Mouse (Mus musculus): ENCODE results near the gene Gsn.

The Gsn gene

GRCm38 (mm10) chr2:35282214-35282613 lies 26.0 kb downstream of the Gsn start:
- peak in 1 of 2 experiments; percentile 56 for DNase-seq

GRCm38 (mm10) chr2:35283997-35284396 lies 27.8 kb downstream of the Gsn start:
- no peak for DNase-seq

- DNase-seq = no peak
Measured at GRCm38 (mm10) chr2:35285209-35285608, 29.0 kb downstream of the Gsn start.

GRCm38 (mm10) chr2:35287017-35287620 lies 30.9 kb downstream of the Gsn start:
- no peak for DNase-seq

- peak; percentile 73 to 88 for DNase-seq
Measured at GRCm38 (mm10) chr2:35288758-35289635, 32.8 kb downstream of the Gsn start.

- peak in 1 of 2 experiments; percentile 80 for DNase-seq
Measured at GRCm38 (mm10) chr2:35291856-35292255, 35.7 kb downstream of the Gsn start.

GRCm38 (mm10) chr2:35292700-35293099 lies 36.5 kb downstream of the Gsn start:
- DNase-seq = no peak

- DNase-seq = no peak
Measured at GRCm38 (mm10) chr2:35293291-35293690, 37.1 kb downstream of the Gsn start.

GRCm38 (mm10) chr2:35297703-35298332 lies 41.6 kb downstream of the Gsn start:
- peak; percentile 76 to 78 for DNase-seq

GRCm38 (mm10) chr2:35299437-35299836 lies 43.3 kb downstream of the Gsn start:
- DNase-seq = no peak

- DNase-seq = no peak
Measured at GRCm38 (mm10) chr2:35302049-35302885, 46.1 kb downstream of the Gsn start.

- no peak for DNase-seq
Measured at GRCm38 (mm10) chr2:35308166-35308565, 52.0 kb downstream of the Gsn start.

- DNase-seq = no peak
Measured at GRCm38 (mm10) chr2:35309906-35310493, 53.8 kb downstream of the Gsn start.

- no peak for DNase-seq
Measured at GRCm38 (mm10) chr2:35314300-35314699, 58.1 kb downstream of the Gsn start.

GRCm38 (mm10) chr2:35317604-35318003 lies 61.4 kb downstream of the Gsn start:
- no peak for DNase-seq

- DNase-seq = no peak
Measured at GRCm38 (mm10) chr2:35318405-35318804, 62.2 kb downstream of the Gsn start.

- DNase-seq = no peak
Measured at GRCm38 (mm10) chr2:35320399-35320798, 64.2 kb downstream of the Gsn start.

GRCm38 (mm10) chr2:35322404-35323164 lies 66.4 kb downstream of the Gsn start:
- peak in 1 of 2 experiments; percentile 10 for DNase-seq

GRCm38 (mm10) chr2:35325930-35326329 lies 69.8 kb downstream of the Gsn start:
- DNase-seq = no peak

GRCm38 (mm10) chr2:35326931-35327330 lies 70.8 kb downstream of the Gsn start:
- no peak for DNase-seq

- no peak for DNase-seq
Measured at GRCm38 (mm10) chr2:35327583-35327982, 71.4 kb downstream of the Gsn start.
